Mouse (Mus musculus): Measurements from ENCODE around the gene Engase.

DNA sequence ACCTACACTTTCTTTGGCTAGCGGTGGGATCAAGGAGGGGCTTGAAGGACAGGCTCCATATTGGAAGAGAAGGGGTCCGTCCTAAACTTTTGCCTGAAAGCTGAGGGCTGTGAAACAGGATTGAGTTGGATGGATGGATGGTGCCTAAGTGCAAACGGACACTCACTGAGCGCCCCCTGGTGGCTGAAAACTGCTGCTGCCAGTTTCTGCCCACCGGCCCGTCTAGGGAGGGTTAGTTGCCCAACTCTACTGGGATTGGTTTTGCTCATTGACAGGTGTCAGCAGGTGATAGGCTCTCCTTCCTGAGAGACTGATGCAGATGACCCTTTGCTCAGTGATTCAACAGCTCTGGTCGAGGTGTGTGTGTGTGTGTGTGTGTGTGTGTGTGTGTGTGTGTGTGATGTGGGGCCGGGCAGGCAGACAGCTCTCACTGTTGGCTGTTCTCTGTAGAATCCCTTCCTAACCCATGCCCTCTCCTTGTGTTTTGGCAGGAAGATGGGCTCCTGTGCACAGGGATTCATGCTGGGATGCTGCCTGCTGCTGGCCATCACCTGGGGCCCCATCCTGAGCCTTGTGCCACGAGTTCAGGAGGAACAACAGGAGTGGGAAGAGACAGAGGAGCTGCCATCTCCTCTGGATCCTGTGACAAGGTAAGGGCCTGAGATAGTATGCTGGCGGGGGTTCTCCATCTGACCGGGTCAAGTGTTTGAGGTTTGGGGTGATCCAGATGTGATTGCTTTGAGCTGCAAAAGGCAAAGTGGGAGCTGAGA lies 33.2 kb upstream of the Engase start:
- TF ChIP-seq CTCF (IDR thresholded peaks at IDR 0.05; ENCODE audit: control insufficient read depth, insufficient read depth, insufficient replicate concordance, low read depth, low read length) = peak; percentile 85
- no peak for TF ChIP-seq POLR2A (IDR thresholded peaks at IDR 0.05; ENCODE audit: control insufficient read depth, low read depth, low read length)

Data from testis, adult 2 months (tissue).